Mouse (Mus musculus): ENCODE results near the gene Golga5. TPM values are rescaled to one million over a fixed set of nuclear protein-coding genes. Genes with fewer than 3 reads are reported as not detected.

Golga5 gene
- 10 to 100 TPM; 31.3 to 40.2 TPM for total RNA-seq (2021)
- long read RNA-seq, experiment 1, transcript Golga5-202 (13 exons, 2,827 nt): major isoform, 31 of 38 reads
- long read RNA-seq, experiment 1, partial matches to known transcripts: 1 of 38 reads
- long read RNA-seq, experiment 1, other reads (novel, unspliced or antisense): 5 of 38 reads
- long read RNA-seq, experiment 2, transcript Golga5-202 (13 exons, 2,827 nt): major isoform, 75 of 86 reads
- long read RNA-seq, experiment 2, partial matches to known transcripts: 9 of 86 reads
- long read RNA-seq, experiment 2, other reads (novel, unspliced or antisense): 2 of 86 reads

DNA sequence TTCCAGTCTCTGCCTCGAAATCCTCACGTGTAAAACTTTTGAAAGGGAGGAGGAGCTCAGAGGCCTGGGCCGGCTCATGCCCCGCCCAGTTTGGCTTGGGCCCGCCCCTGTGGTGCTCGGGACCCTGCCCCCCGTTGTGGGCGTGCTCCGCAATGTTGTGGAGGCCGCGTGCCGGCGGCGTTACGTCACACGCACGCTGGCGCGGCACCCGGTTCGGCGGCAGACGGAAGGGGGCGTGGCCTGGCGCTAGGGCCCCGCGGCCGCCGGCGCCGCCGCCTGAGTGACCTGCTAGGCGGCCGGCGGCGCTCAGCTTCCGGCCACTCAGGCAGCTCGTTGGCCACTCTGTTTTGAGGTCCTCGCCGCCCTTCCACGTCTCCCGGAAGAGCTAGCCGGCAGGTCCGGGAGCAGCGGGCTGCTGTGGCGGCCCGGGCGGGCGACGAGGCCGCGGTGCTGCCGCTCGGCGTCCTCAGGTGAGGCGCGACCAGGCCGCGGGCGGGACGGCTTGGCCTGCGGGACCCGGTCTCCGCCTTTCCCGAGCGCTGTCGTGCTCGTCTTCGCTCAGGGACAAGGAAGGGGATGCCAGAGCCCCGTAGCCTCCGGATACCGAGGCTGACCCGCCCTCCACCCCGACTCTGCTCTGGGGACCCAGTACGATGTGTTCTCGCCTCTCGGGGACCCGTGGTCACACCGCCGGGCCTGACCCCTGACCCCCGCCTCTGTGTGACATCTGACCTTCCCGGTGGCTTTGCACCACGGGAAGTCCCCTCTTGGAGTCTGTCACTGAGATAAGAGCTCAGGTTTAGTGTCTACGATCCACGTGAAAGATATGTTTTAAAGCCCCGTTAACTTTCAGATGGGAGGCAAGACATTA, at the start of gene Golga5:
Gene Golga5 (plus strand): TSS at position 242 of the 871 bp plus-strand sequence.
- DNase-seq (ENCODE audit: low spot score in 2 of 2): peak; percentile 97 to 98

DNA sequence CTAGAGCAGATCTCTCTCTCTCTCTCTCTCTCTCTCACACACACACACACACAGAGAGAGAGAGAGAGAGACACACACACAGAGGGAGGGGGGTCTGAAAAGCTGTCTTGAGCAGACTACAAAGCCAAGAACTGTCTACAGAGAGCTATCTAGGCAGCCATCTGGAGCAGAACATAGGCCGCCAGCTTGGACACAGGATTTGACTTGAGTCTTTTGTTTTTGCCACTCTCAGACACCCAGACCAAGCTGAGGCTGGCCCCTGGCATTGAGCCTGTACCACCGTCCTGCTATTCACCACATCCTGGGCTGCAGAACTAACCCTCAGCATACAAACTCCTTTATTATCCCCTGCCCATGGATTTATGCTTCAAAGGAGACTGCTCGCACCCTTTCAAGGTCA, 49.4 kb upstream of the Golga5 start:
- DNase-seq (ENCODE audit: low spot score in 2 of 2): no peak

DNA sequence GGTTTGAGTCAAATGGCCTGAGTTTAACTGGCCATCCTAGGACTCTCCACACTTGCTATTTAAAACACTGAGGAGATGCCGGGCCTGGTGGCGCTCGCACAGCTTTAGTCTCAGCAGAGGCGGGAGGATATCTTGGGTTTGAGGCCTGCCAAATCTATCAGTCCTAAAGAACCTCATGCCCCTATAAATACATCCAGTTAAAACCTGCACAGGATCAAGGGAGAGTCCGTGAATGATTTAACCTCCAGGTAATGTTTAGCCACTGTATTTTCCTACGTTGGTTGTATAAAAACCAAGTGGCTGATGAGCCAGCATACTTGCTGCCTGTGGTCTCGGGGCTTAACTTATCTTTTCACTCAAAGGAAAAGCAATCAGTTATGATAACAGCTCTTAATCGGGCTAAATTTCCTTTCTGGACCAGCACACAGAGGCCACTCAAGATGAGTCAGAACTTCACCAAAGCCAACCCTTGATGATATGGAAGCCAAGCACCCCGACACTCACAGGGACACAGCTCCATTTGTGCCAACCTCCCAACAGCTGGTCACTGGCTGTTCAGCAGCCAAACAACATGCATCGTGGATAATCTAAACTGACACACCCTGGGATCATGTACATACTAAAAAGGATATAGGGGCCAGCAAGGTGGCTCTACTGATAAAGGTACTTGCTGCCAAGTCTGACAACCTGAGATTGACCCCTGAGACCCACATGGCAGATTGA, 48.6 kb upstream of the Golga5 start:
- no peak for DNase-seq (ENCODE audit: low spot score in 2 of 2)

DNA sequence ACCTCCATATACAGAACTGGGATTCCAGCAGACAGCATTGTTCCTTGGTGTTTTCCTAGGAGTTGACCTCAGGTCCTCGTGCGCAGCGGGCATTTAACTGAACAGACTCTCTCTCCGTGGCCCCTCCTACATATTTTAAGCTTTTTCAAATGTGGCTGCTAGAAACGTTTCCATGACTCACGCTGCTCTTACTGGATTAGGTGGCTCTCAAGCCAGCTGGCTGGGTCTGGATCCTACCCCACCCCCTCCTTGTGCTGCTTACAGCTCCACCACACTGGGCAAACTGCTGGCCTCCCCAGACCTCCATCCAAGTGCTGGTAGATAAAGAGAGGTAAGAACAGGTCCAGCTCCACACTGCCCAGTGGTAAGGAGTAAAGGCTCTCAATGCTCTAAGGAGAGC, 46.9 kb upstream of the Golga5 start:
- no peak for DNase-seq (ENCODE audit: low spot score in 2 of 2)

DNA sequence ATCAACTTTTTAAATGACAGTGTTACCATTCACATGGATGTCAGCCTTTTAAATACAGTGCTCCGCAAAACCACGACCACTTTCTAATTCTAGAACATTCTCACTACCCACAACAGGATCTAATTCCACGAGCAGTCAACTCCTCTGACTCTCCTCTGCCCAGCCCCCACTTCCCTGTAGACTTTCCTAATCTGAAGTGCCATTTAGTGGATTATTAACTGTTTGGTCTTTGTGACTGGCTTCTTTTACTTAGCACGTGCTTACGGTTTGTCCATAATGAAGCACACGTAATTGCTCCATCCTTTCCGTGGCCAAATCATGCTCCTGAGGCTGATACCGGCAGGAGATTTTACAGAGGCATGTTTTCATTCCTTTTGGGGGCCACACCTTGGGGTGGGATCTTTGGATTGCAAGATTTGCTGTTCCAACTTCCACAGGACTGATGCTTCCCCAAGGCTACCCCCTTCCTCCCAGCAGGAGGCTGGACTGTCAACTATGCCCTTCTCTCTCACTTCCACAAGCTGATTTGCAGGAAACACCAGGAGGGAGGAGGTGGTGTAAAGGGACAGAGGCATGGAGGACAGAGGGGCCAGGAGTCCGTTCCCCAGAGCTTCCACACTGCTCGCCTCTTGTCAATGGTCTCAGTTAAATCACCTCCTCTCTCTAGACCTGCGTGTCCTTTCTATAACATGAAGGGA, 46.2 kb upstream of the Golga5 start:
- no peak for DNase-seq (ENCODE audit: low spot score in 2 of 2)

DNA sequence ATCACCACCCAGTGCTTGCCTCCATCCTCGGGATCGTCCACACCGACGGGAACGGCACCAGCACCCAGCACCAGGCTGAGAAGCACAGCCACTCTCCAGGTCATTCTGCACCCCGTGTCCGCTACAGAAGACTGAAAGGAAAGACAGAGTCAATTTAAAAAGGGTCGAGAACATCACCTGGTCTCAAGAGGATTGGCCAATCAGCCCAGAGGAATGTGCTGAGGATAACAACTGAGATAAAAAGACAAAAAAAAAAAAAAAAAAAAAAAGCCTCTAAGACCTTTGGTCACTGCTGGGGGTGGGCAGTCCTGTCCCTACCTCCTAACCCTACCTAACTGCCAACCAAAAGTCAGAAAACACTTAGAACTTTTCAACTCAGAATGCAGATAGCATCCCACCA, 45.3 kb upstream of the Golga5 start:
- no peak for DNase-seq (ENCODE audit: low spot score in 2 of 2)

DNA sequence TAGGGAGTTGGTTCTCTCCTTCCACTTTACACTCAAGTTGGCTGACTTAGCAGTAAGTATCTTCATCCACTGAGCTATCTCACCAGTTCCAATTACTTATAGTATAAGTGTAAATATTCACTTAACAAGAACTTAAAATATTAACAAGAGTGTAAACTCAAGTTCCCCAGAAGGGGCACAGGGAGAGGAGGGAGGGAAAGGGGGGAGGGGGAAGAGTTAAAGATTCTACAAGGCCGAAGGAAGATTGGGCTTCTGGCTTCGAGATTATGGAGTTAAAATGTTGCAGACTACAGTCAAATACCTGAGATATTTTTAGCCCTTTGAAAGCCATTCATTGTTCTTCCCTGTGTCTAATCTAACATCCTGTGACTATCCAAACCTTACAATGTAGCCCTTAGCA, 44.5 kb upstream of the Golga5 start:
- no peak for DNase-seq (ENCODE audit: low spot score in 2 of 2)

DNA sequence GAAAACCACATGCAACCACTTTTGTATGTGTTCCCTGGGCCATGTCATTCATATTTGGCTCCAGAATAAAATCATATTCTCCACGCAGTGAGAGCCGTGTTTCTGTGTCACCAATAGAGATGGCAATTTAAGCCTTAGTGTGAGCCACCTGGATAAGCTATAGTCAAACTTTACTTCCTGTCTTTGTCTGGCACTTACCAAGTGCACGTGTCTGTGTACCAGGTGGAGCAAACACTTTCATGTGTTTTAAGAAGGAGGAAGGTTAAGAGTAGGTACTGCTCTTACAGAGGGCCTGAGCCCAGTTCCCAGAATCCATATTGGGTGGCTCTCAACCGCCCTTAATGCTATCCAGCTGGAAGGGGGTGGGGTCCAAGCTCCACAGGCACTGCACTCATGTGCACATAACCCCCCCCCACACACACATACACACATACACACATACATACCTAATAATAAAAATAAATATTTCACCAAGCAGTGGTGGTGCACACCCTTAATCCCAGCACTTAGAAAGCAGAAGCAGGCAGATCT, 43.8 kb upstream of the Golga5 start:
- DNase-seq (ENCODE audit: low spot score in 2 of 2): no peak

DNA sequence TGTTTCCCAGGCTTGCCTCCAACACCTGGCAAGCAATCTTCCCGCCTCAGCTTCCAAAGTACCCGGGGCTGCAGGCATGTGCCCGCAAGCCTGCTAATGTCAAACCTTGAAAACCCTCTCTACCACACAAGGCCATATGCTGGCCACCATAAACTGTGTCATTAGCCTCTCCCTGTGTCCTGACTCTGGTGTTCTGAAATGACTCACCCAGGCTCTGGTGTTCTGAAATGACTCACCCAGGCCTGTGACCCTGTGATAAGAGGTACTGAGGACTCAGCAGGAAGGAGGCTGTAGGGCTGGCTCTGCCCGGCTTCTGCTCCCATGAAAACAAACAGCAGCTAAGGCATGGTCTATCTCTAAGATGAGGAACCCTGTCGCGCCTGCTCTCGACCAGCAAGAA, 42.6 kb upstream of the Golga5 start:
- DNase-seq (ENCODE audit: low spot score in 2 of 2): no peak

DNA sequence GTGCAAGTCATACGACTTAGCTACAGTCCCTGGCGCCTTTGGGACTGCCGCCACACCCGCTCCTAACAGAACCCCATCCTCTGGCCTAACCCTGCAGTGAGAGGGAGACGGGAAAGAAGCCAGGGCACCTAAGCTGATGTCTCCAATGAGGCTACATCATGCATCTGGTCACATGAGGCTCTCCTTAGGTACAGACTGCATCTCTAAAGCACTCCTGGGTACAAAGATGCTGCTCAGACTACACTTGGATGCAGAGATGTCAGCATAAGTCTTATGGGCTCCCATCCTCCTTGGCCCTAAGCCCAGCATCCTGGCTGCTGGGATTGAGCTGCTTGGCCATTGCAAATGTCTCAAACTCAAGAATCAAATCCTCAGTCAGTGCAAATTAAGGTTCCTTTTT, 39.3 kb upstream of the Golga5 start:
- DNase-seq (ENCODE audit: low spot score in 2 of 2): no peak

DNA sequence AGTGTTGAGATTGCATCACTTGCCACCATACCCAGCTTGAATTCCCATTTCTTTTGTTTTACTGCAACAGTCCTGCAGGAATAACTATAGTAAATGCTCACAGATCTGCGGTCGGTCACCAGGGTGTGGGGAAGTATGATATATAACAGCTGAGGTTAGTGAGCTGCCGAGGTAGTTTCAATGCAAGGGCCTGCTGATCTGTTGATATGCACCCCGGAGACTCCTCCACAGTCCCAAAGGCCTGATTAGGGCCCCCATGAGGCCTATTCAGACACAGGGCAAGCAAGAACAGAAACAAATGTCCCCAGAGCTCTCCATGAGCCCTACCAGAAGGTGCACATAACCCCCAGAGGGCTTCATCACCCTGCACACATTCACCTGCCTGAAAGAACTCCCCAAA, 38.7 kb upstream of the Golga5 start:
- DNase-seq (ENCODE audit: low spot score in 2 of 2): no peak

DNA sequence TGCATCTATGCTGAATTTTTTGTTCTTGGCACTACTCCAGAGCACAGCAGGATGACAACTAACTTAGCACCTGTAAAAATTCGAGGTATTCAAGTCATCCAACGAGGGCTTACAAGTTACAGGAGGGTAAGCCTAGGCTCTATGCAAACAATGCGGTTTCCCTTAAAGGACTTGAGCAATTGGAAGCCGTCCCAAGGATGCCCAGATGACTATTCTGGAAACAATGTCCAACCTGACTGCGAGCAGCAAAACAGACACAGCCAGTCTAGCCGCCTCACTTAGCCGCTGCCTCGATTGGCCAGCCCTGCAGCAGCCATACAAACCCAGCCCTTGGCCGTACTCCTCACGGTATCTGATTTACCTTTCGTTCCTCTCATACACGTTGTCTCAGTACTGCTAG, 36.7 kb upstream of the Golga5 start:
- no peak for DNase-seq (ENCODE audit: low spot score in 2 of 2)

DNA sequence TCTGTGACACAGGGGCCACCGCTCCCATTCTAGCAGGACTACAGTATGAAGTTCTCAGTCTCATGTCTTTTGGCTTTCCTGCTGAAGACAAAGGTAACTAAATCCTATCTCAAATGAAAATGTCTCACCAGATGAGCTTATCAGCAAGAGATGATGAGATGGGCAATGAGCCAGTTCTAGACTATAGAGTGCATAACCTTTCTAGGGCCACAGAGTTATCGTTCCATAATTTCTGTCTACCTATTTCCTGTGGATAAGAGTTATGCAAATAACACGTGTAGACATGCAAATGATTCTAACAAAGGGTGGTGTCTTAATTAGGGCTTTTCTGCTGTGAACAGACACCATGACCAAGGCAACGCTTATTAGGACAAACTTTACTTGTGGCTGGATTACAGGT, 34.8 kb upstream of the Golga5 start:
- DNase-seq (ENCODE audit: low spot score in 2 of 2): no peak

DNA sequence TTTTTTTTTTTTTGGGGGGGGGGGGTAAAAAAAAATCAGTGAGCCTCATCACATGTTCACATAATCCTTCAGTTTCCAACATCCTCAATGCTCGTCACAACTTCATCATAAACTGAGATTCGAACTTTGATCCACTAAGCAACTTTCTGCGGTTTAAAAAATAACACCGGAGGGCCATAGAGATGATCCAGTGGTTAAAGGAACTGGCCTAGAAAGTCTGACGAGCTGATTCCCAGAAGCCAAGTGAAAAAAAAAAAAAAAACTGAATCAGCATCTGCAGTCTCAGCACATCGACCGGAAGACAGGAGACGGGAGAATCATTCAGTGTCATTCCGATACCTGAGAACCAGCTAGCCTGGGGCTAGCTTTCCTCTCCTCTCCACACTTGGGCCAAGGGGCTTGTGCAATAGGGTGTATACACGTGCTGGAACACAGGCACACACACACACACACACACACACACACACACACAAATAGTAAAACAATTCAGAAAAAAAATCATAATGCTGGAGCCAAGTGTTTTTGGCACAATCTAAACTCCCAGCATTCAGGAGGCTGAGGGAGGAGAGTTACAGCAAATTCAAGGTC, 31.9 kb upstream of the Golga5 start:
- DNase-seq (ENCODE audit: low spot score in 2 of 2): no peak

DNA sequence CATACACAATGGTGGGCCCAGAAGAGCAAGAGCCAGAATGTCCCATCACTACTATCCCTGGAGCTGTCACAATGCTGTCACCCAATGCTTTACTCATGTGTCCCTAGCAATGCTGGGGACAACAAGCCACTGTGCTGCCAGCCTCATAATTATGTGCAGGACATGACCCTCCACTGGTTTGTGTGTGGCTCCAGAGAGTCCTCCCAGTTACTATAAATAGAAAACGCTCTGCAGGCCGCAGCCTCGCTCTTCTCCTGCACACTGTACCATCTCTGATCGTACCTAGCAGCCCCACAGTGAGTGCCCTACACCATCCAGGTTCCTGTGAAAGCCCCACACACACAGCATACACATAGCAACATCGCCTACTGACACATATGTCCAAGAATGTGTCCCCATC, 31.0 kb upstream of the Golga5 start:
- DNase-seq (ENCODE audit: low spot score in 2 of 2): no peak

DNA sequence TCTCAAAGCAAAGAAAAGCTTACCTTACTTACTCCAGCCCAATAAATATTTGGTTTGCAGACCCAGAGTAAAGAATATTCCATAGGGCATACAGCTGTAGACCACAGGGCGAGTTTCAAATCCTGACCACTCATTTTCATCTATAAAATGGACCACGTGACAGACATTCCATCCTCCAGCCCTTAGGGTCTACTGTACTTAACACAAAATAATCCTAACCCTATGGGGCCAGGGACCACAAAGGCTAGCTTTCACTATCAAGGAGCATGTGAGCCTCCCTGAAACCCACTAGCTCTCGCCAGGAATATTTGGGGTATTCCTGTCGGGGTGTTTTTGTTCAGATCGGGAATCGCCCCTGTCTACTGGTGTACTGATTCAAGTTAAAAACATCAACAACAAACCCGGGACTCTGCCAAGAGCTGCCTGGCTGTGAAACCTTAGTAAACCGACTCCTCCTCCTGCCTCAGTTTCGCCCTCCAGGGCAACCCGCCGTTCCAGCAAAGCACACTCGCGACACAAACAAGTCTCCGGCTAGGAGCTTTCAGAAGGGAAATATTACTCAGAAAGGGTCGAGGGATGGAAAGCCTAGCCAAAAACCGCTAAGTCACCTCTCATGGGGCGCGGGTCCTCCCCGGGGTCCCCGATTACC, 29.8 kb upstream of the Golga5 start:
- no peak for DNase-seq (ENCODE audit: low spot score in 2 of 2)

DNA sequence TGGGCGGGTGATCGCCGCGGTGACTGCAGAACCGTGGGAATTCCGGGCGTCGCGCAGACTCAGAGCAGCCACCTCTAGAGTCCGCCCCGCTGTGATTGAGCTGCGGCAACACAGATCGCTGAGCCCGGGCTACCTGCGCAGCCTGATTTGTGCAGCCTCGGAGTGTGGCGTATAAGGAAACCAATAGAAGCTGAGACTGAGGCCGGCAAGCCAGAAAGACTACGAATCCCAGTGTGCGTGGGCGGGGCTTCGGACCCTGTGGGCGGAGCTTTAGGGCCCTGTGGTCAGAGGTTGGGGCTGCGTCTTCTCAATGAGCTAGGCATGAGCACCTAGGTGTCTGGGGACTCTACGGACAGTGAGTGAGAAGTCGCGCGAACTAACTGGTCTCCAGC, 29.3 kb upstream of the Golga5 start, which contains the start of gene Lgmn:
Gene Lgmn (minus strand): TSS at position 182 of the 392 bp plus-strand sequence.
- peak; percentile 96 to 97 for DNase-seq (ENCODE audit: low spot score in 2 of 2)

DNA sequence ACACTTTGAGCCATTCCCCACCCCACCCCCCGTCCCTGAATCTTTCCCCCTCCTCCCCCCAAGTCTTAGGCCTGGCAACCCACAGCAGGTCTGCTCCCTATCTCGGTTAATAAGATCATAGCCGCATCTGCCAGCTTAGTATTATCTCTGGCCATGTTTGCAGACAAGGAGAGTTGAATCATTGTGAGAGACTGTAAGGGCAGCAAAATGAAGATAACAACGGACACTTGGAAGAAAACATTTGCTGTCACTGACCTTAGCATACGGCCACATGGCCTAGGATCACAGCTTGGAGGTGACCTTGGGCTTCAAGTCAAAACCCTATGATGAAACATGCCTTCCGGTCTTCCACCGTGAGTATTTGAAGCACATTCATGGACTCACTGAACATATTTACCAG, 28.4 kb upstream of the Golga5 start:
- DNase-seq (ENCODE audit: low spot score in 2 of 2): no peak

DNA sequence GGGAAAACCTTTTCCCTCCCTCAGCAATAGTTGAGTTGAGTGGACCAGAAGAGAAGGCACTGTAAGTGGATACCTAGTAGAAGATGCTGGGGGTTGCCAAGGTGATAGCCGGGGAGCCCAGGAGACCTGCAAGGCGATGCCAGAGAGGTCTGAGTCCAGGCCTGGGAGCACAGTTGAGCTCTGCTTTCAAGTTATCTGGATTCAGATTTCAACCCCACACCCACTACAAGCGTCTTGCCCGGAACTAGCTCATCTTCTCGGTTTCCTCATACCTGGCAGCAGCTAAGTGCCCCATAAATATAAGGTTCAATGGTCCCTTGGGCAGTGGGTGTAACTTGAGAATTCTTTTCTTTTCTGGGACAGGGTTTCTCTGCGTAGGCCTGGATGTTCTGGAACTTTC, 27.8 kb upstream of the Golga5 start:
- DNase-seq (ENCODE audit: low spot score in 2 of 2): no peak

DNA sequence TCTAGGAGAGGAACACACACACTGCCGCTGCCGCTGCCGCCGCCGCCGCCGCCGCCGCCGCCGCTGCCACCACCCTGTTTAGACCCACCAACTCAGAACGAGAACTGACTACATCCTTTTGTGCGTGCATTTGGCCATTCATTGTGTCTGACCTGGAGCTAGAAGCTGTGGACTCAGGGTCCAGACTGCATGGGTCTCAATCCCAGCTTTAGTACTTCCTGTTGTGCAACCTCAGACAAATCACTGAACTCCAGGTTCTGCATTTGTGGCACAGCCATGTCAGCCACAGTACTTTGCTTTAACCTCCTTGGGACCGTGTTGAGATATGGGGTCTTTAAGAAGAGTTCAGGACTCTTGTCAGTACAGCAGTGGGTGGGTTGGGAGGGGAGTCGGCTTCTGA, 26.3 kb upstream of the Golga5 start:
- DNase-seq (ENCODE audit: low spot score in 2 of 2): no peak

All from adrenal gland, adult 18-20 months (tissue).